Mouse (Mus musculus) limb, embryonic 11.5 days (tissue): ENCODE measurements around the gene Keap1. TPM values are rescaled to one million over a fixed set of nuclear protein-coding genes. Genes with fewer than 3 reads are reported as not detected.
"Not testable (repeated sequence)": the region's sequence is repeated elsewhere in the genome, so short reads cannot be mapped to it uniquely, and the experiment has no call there.

ENCODE experiments used
- ATAC-seq: fragments of 200-750 bp; cut with Nextera tagmentation; 2 replicates; pipeline ENCODE4 v1.8.0; 2017; ENCODE audit warnings: low read depth; ENCODE audit not compliant: insufficient number of reproducible peaks, low FRiP score, low TSS enrichment
- DNase-seq: peaks from one replicate; pipeline ENCODE4 v3.0.0-alpha.2; 2015; ENCODE audit warnings: low spot score
- H3K27ac ChIP-seq: fragments of 300-500 bp; sonication (generic); replicated peaks from 2 replicates; pipeline ENCODE4 v1.5.1; 2014; ENCODE audit warnings: low read depth, mild to moderate bottlenecking, low read length
- H3K27me3 ChIP-seq: fragments of 300-500 bp; sonication (generic); 2 replicates; pipeline ENCODE4 v1.6.1; 2014; ENCODE audit warnings: mild to moderate bottlenecking, low read length, mixed read lengths; ENCODE audit not compliant: control insufficient read depth, insufficient read depth
- H3K36me3 ChIP-seq: fragments of 300-500 bp; sonication (generic); 2 replicates; pipeline ENCODE4 v1.6.1; 2014; ENCODE audit warnings: mild to moderate bottlenecking, low read length, moderate library complexity, mixed read lengths; ENCODE audit not compliant: control insufficient read depth, insufficient read depth
- H3K4me1 ChIP-seq: fragments of 300-500 bp; sonication (generic); 2 replicates; pipeline ENCODE4 v1.6.1; 2014; ENCODE audit warnings: low read length, mixed read lengths; ENCODE audit not compliant: control insufficient read depth, insufficient read depth
- H3K4me2 ChIP-seq: fragments of 300-500 bp; sonication (generic); 2 replicates; pipeline ENCODE4 v1.6.1; 2014; ENCODE audit warnings: low read depth, mild to moderate bottlenecking, moderate library complexity; ENCODE audit not compliant: severe bottlenecking
- H3K4me3 ChIP-seq: fragments of 300-500 bp; sonication (generic); 2 replicates; pipeline ENCODE4 v1.5.1; 2014; ENCODE audit warnings: low read depth, low read length
- H3K9ac ChIP-seq: fragments of 300-500 bp; sonication (generic); 2 replicates; pipeline ENCODE4 v1.6.1; 2014; ENCODE audit warnings: mild to moderate bottlenecking, low read length
- H3K9me3 ChIP-seq: fragments of 300-500 bp; sonication (generic); 2 replicates; pipeline ENCODE4 v1.6.1; 2016; ENCODE audit warnings: low read length; ENCODE audit not compliant: control insufficient read depth
- WGBS: fragments of 180-500 bp; shearing (Covaris S2); extraction: QIAGEN DNeasy Blood & Tissue Kit; methylation state at CpG from one replicate; pipeline ENCODE4 v1.1.7; 2014; 5-methylcytosine and 5-hydroxymethylcytosine counted together
- polyA plus RNA-seq: library from polyadenylated mRNA; unstranded; fragments of >200 nt; fragmentation: Nextera tagmentation; extraction: Ambion mirVana; gene quantifications from 2 replicates; pipeline ENCODE4 v1.2.1, GENCODE M21; 2014

Gene Keap1
- polyA plus RNA-seq, 1 experiment from 2014 or later: 31.1 TPM

DNA sequence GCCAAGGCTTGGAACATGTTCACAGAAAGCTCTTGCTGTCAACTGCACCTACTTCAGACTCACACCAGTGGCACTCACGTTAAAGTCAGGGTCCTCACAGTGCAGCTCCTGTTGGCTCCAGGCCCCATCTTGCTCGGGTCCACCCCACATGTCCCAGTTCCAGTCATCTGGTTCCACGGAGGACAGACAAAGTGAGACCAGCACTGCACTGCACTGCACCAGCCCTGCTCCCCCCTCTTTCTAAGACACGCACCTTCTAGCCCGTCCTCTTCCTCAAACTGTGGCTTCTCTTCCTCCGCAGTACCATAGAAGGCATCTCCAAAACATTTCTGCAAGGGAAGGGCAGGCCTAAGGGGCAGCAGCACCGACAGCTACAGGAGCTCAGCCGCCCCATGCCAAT is 37.1 kb upstream of the Keap1 start:
- 86% methylated on average over 8 of the region's 8 CpGs for WGBS
- ATAC-seq (no peak), DNase-seq (no peak)
- H3K9me3 ChIP-seq: no peaks in the 10 kb centered on the region
- H3K4me1 ChIP-seq: no peaks in the 10 kb centered on the region
- H3K27me3 ChIP-seq: no peaks in the 10 kb centered on the region
- no peak overlapping the region for H3K4me3 ChIP-seq
- no peak overlapping the region for H3K9ac ChIP-seq
- no peak overlapping the region for H3K27ac ChIP-seq
- H3K4me2 ChIP-seq: no peak overlapping the region
- peaks cover 59% of the 10 kb centered on the region for H3K36me3 ChIP-seq

DNA sequence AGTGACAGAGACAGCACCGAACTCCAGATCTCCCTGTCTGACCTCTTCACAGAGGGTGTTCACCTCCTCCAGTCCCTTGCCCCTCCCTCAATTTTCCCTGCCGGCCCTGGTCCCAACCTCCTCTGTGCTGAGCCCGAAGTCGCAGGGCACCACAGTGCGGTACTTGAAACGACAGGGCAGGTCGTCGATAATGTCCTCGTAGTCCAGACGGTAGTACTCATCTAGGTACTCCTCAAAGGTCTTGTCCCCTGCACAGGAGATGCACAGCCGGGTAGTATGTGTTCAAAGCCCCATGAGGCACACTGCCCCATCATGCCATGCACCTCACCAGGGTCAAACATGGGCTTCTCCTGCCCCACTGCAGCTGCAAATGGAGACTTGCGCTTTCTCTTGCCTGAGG is 36.6 kb upstream of the Keap1 start:
- H3K9me3 ChIP-seq: no peaks in the 10 kb centered on the region

DNA sequence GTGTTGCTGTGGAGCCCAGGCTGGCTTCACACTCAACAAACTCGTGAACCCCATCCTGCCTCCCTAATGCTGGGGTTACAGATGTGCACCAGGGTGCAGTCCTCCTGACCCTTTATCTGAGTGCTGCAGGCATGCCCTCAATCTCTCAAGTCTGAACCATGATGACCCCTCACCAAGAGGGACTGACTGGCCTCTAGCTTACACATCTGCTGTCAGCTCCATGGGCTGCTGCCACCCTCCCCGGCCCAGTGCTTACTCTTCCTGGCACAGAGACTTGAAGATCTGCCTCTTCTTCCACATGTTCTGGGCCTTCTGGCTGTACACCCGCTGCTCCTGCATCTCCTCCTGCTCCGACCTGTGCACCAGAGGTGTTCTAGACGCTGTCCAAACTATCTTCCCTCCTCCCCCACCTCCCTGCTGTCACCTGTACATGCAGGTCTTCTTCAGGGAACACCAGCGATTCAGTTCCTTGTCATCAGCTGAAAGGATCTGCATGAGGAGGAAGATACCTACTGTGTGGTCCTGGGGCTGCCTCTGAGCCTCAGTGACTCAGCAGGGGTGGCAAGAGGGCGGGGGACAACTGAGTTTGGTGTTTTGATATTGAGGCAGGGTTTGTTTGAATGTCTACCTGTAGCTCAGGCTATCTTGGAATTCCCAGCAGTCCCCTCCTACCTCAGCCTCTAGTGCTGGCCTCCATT is 36.0 kb upstream of the Keap1 start:
- peaks cover 61% of the 10 kb centered on the region for H3K36me3 ChIP-seq
- H3K4me2 ChIP-seq: no peak overlapping the region
- no peak overlapping the region for H3K9ac ChIP-seq
- no peaks in the 10 kb centered on the region for H3K27me3 ChIP-seq
- no peaks in the 10 kb centered on the region for H3K9me3 ChIP-seq
- H3K4me1 ChIP-seq: no peaks in the 10 kb centered on the region
- H3K4me3 ChIP-seq: no peak overlapping the region
- DNase-seq: no peak
- ATAC-seq: no peak
- no peak overlapping the region for H3K27ac ChIP-seq
- WGBS: 85% methylated on average over 7 of the region's 7 CpGs

More for the DNA sequence above, 36.6 kb upstream of the Keap1 start:
- H3K4me3 ChIP-seq: no peak overlapping the region
- H3K9ac ChIP-seq: no peak overlapping the region
- peaks cover 58% of the 10 kb centered on the region for H3K36me3 ChIP-seq
- no peaks in the 10 kb centered on the region for H3K27me3 ChIP-seq
- no peak for ATAC-seq
- no peak for DNase-seq
- H3K27ac ChIP-seq: no peak overlapping the region
- WGBS: 94% methylated on average over 12 of the region's 12 CpGs
- no peaks in the 10 kb centered on the region for H3K4me1 ChIP-seq
- H3K4me2 ChIP-seq: no peak overlapping the region

DNA sequence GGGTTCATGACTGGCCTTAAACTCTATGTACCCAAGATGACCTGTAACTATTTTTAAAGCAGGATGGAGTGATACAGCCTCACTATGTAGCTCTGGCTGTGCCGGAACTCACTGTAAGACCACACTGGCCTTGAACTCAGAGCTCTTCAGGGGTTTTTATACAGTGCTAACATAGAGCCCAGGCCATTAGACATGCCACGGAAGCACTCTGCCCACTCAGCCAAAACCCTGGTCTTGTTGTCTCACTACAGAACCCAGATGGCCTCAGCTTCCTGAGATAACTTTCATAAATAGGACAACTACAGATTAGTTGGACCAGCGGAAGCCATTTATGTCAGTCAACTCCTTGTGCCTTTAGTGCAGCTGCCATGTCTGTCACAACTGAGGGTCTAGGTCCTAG is 35.2 kb upstream of the Keap1 start:
- Histone ChIP-seq H3K36me3 (peaks cover 54% of the 10 kb centered on the region), H3K4me2 (no peak overlapping the region), H3K9me3 (no peaks in the 10 kb centered on the region), H3K27ac (no peak overlapping the region), H3K4me3 (no peak overlapping the region), H3K9ac (no peak overlapping the region), H3K4me1 (no peaks in the 10 kb centered on the region), H3K27me3 (no peaks in the 10 kb centered on the region)
- WGBS: 93% methylated on average over 3 of the region's 3 CpGs
- no peak for DNase-seq
- no peak for ATAC-seq

DNA sequence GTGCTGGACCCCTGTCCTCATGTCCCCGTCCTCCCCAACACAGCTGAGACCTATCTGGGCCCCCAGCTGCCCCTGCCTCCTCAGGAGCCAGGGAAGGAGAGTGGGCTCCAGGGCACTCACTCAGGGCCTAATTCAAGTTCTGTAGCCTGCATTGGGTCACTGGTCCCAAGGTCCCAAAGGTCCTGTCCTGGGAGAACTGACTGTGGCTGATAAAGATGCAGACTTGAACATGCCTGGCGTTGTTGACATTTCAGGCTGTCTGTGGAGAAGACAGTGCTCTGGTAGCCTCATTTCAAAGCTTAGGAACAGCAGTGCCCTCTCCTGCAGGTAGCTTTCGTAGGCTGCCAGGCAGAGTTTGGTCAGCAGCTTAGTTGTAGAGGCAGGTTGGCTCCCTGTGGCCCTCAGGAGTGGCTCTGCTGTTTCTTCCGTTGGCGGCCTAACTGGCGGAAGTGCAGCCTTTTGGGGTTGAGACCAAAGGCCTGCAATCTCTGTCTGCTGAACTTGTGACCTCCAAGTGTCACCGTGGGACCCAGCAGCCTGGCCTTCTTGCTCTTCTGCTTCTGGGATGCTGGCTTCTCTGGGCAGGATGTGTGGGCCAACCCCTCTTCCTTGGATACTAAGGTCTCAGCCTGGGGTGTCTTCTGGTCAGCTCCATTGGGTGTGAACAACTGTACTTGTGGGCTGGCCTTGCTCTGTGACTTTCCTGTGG is 34.5 kb upstream of the Keap1 start:
- WGBS: 73% methylated on average over 7 of the region's 7 CpGs

DNA sequence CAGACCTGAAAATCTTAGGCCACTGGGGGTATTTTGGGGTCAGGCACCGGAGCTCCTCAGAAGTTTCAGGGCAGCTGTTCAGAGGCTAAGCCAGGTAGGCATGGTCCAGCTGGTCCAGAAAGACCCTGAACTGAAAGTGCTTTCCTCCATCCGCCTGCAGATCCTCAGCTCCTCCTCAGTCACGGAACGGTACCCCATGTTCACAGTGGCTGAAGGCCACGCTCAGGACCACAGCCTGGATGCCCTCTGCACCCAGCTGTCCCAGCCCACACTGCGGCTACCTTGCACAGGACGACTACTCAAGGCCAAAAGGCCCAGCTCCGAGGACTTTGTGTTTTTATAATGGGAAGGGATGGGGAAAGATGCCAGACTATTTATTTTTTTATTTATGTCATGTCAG is 33.9 kb upstream of the Keap1 start:
- no peaks in the 10 kb centered on the region for H3K4me1 ChIP-seq
- H3K9ac ChIP-seq: no peak overlapping the region
- no peak overlapping the region for H3K4me3 ChIP-seq
- no peak for ATAC-seq
- H3K27ac ChIP-seq: no peak overlapping the region
- H3K27me3 ChIP-seq: no peaks in the 10 kb centered on the region
- H3K9me3 ChIP-seq: no peaks in the 10 kb centered on the region
- no peak overlapping the region for H3K4me2 ChIP-seq
- H3K36me3 ChIP-seq: peaks cover 57% of the 10 kb centered on the region
- no peak for DNase-seq
- WGBS: 89% methylated on average over 8 of the region's 8 CpGs

More for the DNA sequence above, 34.5 kb upstream of the Keap1 start:
- Histone ChIP-seq H3K4me3 (no peak overlapping the region), H3K4me2 (no peak overlapping the region), H3K27ac (no peak overlapping the region), H3K4me1 (no peaks in the 10 kb centered on the region), H3K9me3 (no peaks in the 10 kb centered on the region), H3K9ac (no peak overlapping the region), H3K36me3 (peaks cover 51% of the 10 kb centered on the region), H3K27me3 (no peaks in the 10 kb centered on the region)
- ATAC-seq (no peak), DNase-seq (no peak)

DNA sequence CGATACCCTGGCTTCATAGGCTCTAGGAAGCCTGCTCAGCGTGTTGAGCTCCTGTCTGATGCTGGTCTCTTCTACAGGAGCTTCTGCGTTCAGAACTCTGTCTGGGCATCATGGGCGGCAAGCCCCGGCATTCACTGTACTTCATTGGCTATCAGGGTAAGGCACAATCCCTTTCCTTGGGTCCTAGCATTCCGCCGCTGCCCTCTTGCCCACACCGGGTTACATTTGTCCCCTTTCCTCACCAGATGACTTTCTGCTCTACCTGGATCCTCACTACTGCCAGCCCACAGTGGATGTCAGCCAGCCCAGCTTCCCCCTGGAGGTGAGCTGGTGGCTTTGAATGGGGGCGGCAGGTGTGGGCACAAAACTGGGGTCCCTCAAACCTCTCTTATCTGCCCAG is 33.2 kb upstream of the Keap1 start:
- Histone ChIP-seq H3K9ac (no peak overlapping the region), H3K27me3 (no peaks in the 10 kb centered on the region), H3K9me3 (no peaks in the 10 kb centered on the region), H3K4me1 (no peaks in the 10 kb centered on the region), H3K4me3 (no peak overlapping the region), H3K27ac (no peak overlapping the region), H3K4me2 (no peak overlapping the region), H3K36me3 (peaks cover 58% of the 10 kb centered on the region)
- ATAC-seq (no peak), DNase-seq (no peak)
- 94% methylated on average over 9 of the region's 9 CpGs for WGBS

DNA sequence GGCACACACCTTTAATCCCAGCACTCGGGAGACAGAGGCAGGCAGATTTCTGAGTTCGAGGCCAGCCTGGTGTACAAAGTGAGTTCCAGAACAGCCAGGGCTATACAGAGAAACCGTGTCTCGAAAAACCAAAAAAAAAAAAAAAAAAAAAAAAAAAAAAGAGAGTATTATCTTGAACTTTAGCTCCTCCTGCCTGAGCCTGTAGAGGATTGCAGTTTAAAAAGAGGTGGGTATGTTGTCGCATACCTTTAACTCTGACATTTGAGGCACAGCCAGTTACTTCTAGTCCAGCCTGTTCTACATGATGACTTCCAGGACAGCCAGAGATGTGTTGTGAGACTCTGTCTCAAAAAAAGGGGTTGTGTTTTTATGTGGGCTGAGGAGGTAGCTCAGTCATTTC is 30.4 kb upstream of the Keap1 start:
- H3K27ac ChIP-seq, H3K4me3 ChIP-seq, H3K9ac ChIP-seq, ATAC-seq, DNase-seq, H3K27me3 ChIP-seq, H3K4me2 ChIP-seq, H3K9me3 ChIP-seq, H3K4me1 ChIP-seq: not testable (repeated sequence)
- H3K36me3 ChIP-seq: peaks cover 44% of the 10 kb centered on the region
- 90% methylated on average over 5 of the region's 5 CpGs for WGBS
